In genomic region chr16:20511277-20511847, GRCm38 (mm10) we compare ENCODE assay signal across 22 mouse cellular contexts.
"Had no signal": no experiment of that assay in that cellular context is flagged by ENCODE, and none has a peak within 500 bp of the region (broad histone marks: within the 10 kb centered on the region; RNA-seq: fewer than 3 reads in every experiment).

No protein-coding gene starts in this region.

- H3K27me3 ChIP-seq: limb, embryonic 12.5 days; limb, embryonic 15.5 days; liver, embryonic 12.5 days; liver, embryonic 15.5 days; lung, embryonic 15.5 days; megakaryocyte, embryonic 14.5 days; midbrain, embryonic 13.5 days; neural tube, embryonic 13.5 days; stomach, embryonic 15.5 days had no signal

- H3K27ac ChIP-seq: kidney, postnatal 0 days; limb, embryonic 12.5 days; limb, embryonic 15.5 days; liver, embryonic 12.5 days; liver, embryonic 15.5 days; lung, embryonic 15.5 days; midbrain, embryonic 10.5 days; midbrain, embryonic 13.5 days; neural tube, embryonic 13.5 days; stomach, embryonic 15.5 days had no signal

- DNase-seq: kidney, postnatal 4 days; left cerebral cortex, postnatal 4 days; lung, adult 18-20 months; lung, postnatal 10 days; lung, postnatal 36 days; retina, postnatal 1 day; right cerebral cortex, postnatal 25 days; spleen, adult 18-20 months; thymus, postnatal 25 days had no signal

- H3K4me1 ChIP-seq: limb, embryonic 12.5 days; limb, embryonic 15.5 days; stomach, embryonic 15.5 days had no signal

- ATAC-seq: liver, embryonic 12.5 days; midbrain, embryonic 13.5 days; midbrain, embryonic 16.5 days had no signal

- H3K9me3 ChIP-seq: limb, embryonic 12.5 days; limb, embryonic 15.5 days; liver, embryonic 12.5 days; liver, embryonic 15.5 days; lung, embryonic 15.5 days; megakaryocyte, embryonic 14.5 days; midbrain, embryonic 10.5 days; midbrain, embryonic 13.5 days; neural tube, embryonic 13.5 days; stomach, embryonic 15.5 days had no signal

- H3K4me3 ChIP-seq: limb, embryonic 12.5 days; limb, embryonic 15.5 days; liver, embryonic 12.5 days; liver, embryonic 15.5 days; lung, embryonic 15.5 days; megakaryocyte, embryonic 14.5 days; midbrain, embryonic 10.5 days; midbrain, embryonic 13.5 days; myocyte; neural tube, embryonic 13.5 days; stomach, embryonic 15.5 days had no signal

- H3K4me2 ChIP-seq: limb, embryonic 12.5 days; limb, embryonic 15.5 days; liver, embryonic 12.5 days; liver, embryonic 15.5 days; lung, embryonic 15.5 days; midbrain, embryonic 13.5 days; neural tube, embryonic 13.5 days; stomach, embryonic 15.5 days had no signal

- H3K9ac ChIP-seq: limb, embryonic 12.5 days; limb, embryonic 15.5 days; liver, embryonic 12.5 days; liver, embryonic 15.5 days; lung, embryonic 15.5 days; midbrain, embryonic 13.5 days; neural tube, embryonic 13.5 days; stomach, embryonic 15.5 days had no signal
